Mouse (Mus musculus) cerebellum, adult 11 months (tissue): ENCODE measurements at regions not wholly inside any gene's neighbourhood (a gene's known extent, or its start where the extent isn't known, plus 50 kb on each side); places are given as distances from the start of the nearest gene placed in this dataset.

Experiments
- DNase-seq: peaks from one replicate; pipeline ENCODE4 v3.0.0; 2022

- no peak for DNase-seq
Observed at GRCm38 (mm10) chr15:61397061-61397460, 474.2 kb upstream of the A1bg start.

DNA sequence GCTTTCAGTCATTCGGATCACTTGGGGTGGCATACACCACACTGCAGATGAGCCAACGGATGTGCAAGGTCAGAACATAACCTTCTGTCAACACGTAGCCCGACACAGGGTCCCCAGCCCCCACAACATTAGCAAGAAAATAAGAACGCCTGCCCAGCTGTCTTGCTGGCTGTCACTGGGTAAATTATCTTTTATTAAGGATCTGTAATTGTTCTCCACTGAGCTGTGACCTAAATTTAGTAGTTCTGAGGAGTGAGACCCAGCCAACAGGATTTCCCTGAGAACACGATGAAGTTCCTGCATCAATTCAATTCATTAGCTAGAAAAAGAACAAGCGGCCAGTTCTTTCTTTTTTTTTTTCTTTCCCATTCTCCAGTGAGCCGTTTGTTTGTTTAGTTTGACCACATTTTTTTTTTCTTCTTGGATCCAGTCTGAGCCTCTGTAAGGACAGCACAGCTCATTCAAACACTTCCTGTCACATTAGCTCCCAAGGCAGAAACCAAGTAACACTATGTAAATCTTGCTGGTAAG is 472.5 kb upstream of the A1bg start:
- DNase-seq = no peak

DNA sequence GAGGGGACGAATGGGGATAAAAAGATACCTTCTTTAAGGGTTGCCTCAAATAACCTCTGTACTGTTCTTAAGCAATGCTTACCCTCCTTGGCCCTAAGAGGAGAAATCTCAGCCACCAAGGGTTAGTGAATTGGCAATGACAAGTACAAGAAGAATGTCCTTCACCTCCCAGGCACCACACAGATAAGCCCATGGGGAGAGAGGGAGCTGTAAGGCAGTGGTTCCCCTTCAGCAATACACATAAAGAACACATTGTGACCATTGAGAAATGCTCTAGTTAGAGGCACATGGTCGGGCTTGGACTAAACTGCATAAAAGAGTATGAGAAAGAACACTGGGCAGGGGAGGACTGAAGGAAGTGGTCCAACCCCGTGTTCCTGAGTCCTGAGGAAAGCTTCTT is 457.9 kb upstream of the A1bg start:
- DNase-seq = no peak

GRCm38 (mm10) chr15:61366276-61366675 is 443.5 kb upstream of the A1bg start:
- DNase-seq = no peak

DNA sequence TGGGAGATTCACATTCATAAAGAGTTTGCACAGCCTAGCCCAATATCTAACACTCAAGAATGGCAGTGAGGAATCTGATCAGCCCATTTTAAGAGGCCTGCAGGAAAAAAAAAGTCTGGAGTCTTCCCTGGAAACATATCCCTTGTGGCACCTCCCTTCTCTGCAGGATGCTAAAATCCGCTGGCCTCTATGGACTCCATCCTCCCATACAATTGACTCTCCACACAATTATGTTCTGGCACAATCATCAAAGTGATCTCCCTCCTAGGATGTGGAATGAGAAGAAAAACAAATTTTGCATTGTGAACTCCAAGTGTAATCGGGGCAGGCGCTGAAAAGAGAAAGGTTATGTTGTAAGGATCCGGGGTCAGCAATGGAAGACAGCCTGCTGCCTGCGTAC is 442.7 kb upstream of the A1bg start:
- DNase-seq = no peak

GRCm38 (mm10) chr15:61364461-61364860 is 441.6 kb upstream of the A1bg start:
- no peak for DNase-seq

DNA sequence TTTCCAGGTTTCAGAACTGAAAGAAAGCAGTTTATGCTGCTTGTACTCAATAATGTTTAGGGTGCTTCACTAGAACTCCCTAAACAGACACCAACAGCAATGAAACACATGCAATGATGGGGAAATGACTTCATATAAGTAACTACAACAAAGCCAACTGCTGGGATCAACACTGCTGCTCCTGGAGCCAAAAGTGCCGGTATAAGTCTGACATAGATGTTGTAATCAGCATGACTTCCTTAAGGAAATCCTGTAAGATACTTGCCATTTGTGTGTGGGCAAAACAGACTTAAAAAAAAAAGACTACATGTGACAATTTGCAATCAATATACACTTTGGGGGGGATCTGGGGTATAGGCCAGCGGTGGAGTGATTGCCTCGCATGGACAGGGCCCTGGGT is 438.4 kb upstream of the A1bg start:
- no peak for DNase-seq

GRCm38 (mm10) chr15:61355344-61355743 is 432.5 kb upstream of the A1bg start:
- DNase-seq = no peak

GRCm38 (mm10) chr15:61351729-61352342 is 429.0 kb upstream of the A1bg start:
- DNase-seq = no peak

- no peak for DNase-seq
Observed at GRCm38 (mm10) chr15:61345101-61345500, 422.3 kb upstream of the A1bg start.

- no peak for DNase-seq
Observed at GRCm38 (mm10) chr15:61342618-61343017, 419.8 kb upstream of the A1bg start.

GRCm38 (mm10) chr15:61327925-61328324 is 405.1 kb upstream of the A1bg start:
- DNase-seq = no peak

- DNase-seq = no peak
Observed at GRCm38 (mm10) chr15:61322243-61322642, 399.4 kb upstream of the A1bg start.

DNA sequence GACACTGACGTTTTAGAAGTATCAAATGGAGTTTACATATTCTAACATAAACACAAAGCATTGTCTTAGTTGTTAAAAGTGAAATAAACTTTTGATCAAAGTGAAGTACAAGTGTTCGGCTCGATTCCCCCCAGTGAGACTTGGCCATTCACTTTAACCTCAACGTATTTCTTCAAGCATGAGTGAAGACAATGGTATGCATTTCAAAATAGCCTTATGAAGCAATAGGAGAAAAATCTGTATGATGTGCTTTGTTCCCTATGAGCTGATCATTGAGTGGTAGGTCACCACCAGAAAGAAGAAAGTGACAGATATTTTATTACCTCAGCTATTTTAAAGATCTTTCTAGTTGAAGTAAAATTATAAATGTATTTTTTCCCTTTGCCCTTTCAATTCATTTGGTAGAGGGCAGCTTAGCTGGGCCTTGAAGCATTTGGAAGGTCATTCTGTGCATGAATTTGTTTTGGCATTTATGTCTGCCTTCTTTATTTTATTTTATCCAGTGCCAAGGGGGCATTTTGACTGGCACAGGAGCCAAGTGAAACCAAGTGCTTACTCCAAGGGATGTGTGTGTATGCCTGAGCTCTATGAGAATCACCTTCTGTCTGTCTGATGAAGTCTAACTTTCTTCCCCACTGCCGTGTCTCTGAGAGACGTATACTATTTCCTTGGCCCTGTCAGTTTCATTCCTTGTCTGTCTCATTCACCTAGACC is 386.8 kb upstream of the A1bg start:
- no peak for DNase-seq

GRCm38 (mm10) chr15:61308936-61309335 is 386.1 kb upstream of the A1bg start:
- no peak for DNase-seq

- DNase-seq = no peak
Observed at GRCm38 (mm10) chr15:61304546-61304945, 381.7 kb upstream of the A1bg start.

- DNase-seq = no peak
Observed at GRCm38 (mm10) chr15:61299796-61300195, 377.0 kb upstream of the A1bg start.

- DNase-seq = no peak
Observed at GRCm38 (mm10) chr15:61297447-61298208, 374.8 kb upstream of the A1bg start.

DNA sequence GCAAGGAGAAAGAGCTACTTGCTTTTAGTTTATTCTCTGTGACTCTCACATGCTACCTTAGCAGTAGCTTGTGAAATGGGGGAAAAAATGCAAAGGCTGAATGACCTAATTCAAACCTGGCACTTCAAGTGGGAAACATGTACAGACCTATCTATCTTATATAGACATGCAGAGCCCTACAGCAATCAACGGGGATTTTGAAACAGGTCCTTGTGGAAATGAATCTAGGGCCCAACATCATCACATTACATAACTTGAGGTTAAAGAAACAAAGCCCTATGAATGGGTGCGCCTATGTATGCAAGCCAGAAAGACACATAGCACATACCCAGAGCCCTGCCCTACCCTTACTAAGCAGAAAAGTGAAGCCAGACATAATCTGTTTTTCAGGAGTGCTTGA is 371.8 kb upstream of the A1bg start:
- DNase-seq = no peak

DNA sequence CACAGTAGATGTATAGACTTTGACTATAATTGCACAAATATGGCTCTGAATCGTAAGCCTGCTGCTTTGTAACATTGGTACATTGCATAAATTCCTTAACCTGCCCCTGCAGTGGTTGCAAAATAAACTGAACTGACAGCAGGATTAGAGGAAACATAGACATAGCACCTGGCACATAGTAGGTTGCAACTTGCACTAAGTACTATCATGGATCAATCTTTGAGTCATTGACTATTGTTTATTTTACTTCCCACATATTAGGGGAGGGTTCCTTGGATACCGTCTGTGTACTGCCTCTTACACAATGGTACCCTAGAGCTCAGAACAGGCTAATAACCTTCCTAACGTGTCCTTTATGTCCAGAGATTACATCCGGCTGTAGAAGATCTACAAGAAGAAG is 371.3 kb upstream of the A1bg start:
- no peak for DNase-seq

- DNase-seq = no peak
Observed at GRCm38 (mm10) chr15:61268766-61269165, 346.0 kb upstream of the A1bg start.

- DNase-seq = no peak
Observed at GRCm38 (mm10) chr15:61259047-61259446, 336.2 kb upstream of the A1bg start.

GRCm38 (mm10) chr15:61244511-61244910 is 321.7 kb upstream of the A1bg start:
- no peak for DNase-seq

GRCm38 (mm10) chr15:61242161-61242681 is 319.4 kb upstream of the A1bg start:
- DNase-seq = no peak
